Mouse (Mus musculus) right cerebral cortex, postnatal 10 days (tissue): ENCODE data around the gene Cadm2.

Experiments used
- DNase-seq, 2 experiments: peaks; one replicate each; pipeline ENCODE4 v3.0.0; 2021; ENCODE audit warnings: low spot score in 2 of 2

Cadm2 gene

GRCm38 (mm10) chr16:67124811-67125210, 495.9 kb downstream of the Cadm2 start:
- DNase-seq = no peak

DNA sequence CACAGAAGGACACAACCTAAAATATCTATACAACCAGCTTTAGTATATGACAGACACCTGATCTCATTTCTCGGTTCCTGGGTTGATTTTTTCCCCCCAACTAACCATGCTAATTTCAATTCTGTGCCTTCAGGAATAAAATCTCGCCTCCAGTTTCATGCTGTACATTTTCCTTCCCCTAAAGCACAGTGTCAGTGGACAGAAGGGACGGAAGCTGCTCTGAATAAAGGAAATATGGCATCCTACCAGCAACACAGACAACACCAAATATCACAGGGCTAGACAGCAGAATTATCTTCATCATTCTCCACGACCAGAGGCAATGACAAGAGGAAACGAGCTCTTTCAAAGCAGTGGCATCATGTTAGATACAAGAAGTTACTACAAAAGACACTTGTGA, 498.2 kb downstream of the Cadm2 start:
- no peak for DNase-seq

- no peak for DNase-seq
Measured at GRCm38 (mm10) chr16:67121781-67122180, 498.9 kb downstream of the Cadm2 start.

DNA sequence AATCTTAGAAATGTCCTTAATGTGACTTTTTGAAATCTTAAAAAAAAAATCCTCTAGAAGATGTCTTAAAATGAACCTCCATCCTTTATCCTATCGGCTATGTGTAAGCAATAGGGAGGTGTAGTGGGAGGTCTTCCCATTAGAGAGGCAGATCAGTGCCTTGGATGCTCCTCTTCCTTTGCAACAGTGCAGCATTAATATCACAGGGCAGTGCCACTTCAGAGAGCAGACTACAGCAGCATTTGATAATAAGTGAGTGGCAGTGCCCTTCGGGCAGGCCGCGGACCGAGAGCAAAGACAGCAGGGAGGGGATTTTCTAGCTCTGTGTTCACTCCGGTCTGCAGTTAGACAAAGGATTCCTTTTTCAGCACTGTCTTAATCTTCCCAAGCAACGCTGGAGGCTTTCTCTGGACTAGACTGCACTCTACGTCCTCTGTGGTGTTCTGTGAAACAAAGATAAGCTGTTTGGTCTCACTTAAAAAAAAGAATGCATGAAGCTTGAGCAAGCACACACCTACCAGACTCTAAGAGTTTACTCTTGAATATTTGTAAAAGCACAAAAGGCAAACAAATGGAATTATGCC, 514.1 kb downstream of the Cadm2 start:
- no peak for DNase-seq

DNA sequence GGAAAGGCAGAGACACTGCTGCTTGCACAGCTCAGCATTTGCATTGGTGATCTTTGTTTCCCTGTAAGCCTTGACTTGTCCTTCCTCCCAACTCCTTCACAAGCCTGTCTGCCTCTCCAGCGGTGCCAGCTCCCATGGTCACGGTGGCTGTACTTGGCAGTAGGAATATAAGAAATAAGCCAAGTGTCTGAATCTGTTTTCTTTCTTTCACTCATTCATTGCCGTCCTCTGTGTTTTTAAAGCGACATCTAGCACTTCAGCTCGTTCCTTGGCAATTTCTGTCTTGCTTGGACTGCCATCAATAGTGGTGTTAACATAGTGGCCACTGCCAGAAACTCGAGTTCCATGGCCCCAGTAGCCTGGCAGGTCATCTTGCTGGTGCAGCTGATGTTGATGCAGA, 524.0 kb downstream of the Cadm2 start:
- DNase-seq = peak; percentile 54 to 62

DNA sequence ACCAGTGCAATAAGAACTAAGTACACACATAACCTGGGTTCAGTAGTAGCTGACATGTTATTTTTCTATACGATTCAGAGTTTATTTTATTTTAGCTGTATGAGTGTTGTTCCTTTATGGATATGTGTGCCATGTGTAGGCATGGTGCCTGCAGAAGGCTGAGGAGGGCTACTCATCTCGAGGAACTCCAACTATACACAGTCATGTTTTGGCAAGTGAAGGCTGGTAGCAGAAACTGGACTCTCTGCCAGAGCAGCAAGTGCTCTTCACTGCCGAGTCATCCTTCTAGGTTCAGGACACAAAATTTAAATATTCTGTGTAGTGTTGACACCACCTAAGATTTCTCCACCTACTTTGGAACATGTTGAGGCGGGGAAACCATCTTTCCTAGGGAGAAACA, 524.8 kb downstream of the Cadm2 start:
- DNase-seq = no peak

DNA sequence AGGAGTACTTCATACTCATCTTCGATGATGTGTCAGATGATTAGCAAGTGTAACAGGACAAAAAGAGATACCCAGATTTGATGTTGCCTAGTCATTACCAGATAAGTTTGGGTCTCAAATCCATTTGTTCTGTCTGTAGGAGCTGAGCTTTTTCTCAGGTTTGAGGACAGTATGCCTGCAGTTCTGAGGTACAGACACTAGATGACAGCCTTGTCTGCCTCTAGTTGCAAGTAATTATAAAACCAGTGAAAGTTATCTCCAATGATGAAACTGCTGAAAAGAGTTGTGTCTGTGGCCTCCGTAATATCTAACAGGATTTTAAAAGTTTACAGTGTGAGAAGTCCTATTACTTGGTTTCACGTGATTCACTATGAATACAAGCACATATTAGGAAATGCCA, 531.0 kb downstream of the Cadm2 start:
- peak; percentile 61 to 71 for DNase-seq

- no peak for DNase-seq
Measured at GRCm38 (mm10) chr16:67079318-67079717, 541.4 kb downstream of the Cadm2 start.

DNA sequence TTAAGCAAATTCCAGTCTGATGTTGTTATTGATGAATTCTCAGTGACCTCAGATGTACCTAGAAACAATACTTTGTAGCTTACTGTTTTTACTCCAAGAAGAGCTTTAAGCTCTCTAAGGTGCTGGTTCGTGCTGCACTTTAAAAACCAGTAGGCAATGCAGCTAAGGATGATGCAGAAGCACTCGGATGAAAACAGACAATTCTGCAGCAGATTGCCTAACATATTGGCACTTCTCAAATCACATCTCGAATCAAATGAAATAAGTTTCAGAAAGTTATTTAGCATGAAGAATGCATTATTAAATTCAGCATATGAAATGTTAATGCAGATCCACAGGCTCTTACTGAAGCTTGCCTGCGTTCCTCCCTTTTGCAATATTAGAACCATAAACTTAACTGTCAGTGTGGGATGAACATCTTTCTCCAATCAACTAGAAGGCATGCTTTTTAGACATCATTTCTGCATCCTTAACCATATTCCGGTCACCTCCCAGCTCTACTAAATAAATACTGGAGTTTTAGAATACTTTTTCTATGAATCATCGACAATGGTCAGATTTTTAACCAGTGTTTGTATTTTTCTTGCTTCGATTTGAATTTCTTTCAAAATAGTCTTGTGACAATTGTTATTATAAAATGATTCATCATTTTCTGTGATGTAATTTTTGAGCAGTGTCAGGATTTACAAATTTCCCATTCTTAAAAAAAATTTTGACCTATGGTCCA, 544.4 kb downstream of the Cadm2 start:
- DNase-seq = no peak

- DNase-seq = no peak
Measured at GRCm38 (mm10) chr16:67068461-67068860, 552.2 kb downstream of the Cadm2 start.

- no peak for DNase-seq
Measured at GRCm38 (mm10) chr16:67030918-67031317, 589.8 kb downstream of the Cadm2 start.

DNA sequence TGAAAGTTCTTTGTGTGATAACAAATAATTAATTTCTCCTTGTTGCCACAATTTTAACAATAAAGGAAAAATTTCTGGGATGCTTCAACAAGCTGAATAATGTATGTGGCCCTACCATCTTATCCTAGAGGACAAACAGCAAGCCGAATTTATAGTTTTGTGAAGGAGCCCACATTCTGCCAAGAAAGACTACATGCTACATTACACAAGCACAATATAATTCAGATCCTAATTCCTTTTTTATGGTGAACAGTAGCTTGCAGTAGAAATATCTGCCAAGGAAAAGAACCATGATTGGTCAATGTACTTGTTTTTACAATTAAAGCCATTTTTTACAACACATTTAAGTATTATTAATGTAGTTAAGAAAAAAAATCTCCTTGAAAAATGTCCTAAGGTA, 600.9 kb downstream of the Cadm2 start:
- DNase-seq = no peak

DNA sequence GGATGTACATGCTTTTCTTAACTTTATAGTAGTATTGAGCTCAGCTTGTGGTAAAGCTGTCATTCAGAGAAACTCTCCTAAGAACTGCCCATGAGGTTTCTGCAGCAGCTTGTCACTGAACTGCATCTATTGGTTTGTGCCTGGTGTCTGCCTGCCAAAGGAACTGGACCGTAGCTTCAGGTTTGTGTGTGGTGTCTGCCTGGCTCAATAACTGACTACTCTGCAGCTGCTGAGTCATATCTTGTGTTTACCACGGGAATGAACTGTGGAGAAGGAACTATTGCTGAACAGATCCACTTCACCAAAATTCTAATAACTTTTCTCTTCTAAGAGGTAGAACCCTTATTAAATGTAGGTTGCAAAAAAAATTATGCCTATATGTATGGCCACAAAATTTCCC, 603.0 kb downstream of the Cadm2 start:
- no peak for DNase-seq

DNA sequence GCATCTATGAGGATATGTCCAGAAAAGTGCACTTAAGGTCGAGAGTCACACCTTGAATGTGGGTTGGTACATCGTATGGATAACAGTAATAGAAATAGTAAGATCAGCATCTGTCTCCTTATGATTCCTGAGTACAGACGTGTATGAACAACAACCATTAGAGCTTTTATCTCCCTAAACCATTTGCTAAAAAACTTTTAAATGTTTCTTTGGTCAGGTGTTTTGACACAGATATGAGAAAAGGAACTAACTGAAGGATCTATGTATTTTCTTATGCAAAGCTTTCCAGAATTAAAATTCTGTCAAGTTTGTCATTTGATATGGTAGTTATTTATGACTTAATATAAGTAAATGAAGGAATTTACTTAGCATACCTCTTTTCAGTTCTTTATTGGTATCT, 617.5 kb downstream of the Cadm2 start:
- DNase-seq = no peak

DNA sequence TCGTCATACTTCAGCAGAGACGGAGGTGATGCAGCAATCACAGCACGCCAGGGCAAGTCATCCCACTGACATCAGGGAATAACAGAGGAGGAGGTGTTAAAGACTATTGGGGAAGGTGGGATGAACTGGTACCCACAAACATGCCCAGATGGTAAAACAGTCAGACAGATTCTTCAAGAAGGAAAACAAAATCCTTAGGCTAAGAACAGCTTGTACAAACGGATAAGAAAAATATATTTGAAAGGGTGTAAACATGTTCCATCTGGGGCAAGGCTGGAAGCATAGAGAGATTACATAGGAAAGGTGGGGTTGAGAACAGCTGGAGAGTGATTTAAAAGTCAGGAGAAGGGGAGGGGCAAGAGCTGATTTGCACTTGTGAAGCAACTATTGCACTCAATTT, 619.0 kb downstream of the Cadm2 start:
- DNase-seq = peak in 1 of 2 experiments; percentile 41

DNA sequence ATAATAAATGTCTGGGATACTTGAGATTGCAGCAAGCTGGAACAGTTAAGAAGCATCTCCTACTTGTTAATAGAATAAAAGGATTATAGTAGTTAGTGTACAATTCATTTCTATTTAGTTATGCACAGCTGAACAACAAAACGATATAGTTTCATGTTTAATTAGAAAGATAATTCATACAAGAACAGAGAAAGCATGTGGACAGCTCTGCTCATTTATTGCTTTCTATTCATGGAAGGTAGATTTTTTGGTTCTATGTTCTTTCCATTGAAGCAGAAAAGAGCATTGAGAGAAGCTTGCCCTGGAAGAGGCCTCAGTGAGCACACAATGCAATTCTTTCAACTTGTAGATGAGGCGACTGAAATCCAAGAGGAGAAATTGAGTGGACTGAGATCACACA, 623.2 kb downstream of the Cadm2 start:
- no peak for DNase-seq

GRCm38 (mm10) chr16:66987741-66988140, 633.0 kb downstream of the Cadm2 start:
- no peak for DNase-seq

DNA sequence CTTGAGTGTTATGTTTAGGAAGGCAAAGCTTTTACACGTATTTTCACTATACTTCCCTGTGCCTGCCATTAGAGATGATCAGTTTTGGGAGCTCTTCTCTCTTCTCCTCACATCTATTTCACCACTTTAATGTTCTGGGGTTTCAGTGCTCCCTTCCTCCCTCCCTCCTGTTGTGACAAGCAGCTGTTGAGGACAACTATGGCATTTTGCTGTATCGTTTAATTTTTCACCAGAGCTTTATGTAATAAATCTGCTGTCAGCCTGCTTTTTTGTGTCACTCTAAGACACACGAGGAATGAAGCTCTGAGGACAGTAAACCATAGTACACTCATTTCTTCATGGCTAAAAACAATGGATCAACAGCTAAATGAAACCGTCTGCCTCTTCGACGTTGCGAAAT, 633.8 kb downstream of the Cadm2 start:
- no peak for DNase-seq

- DNase-seq = no peak
Measured at GRCm38 (mm10) chr16:66970912-66971311, 649.8 kb downstream of the Cadm2 start.

- peak; percentile 37 to 43 for DNase-seq
Measured at GRCm38 (mm10) chr16:66969520-66970144, 651.1 kb downstream of the Cadm2 start.

- DNase-seq = no peak
Measured at GRCm38 (mm10) chr16:66968336-66968735, 652.4 kb downstream of the Cadm2 start.

DNA sequence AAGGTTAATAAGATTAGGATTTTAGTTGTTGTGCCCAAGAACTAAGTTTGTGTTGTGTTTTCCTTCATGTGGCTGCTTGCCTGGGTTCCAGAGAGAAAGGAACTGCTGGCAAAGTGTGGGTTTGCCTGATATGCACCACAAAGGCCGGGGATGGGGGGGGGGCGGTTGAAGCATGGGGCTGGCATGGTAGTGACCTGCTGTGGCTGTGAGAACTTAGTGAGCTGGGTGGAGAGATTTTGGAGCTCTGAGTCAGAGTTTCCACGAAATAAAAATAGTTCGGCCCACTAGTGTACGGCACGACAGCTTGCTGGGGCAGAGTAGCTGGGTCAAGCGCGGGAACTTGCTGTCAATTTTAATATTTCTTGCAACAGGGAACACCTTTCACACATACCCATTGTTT, 653.0 kb downstream of the Cadm2 start:
- DNase-seq = no peak

DNA sequence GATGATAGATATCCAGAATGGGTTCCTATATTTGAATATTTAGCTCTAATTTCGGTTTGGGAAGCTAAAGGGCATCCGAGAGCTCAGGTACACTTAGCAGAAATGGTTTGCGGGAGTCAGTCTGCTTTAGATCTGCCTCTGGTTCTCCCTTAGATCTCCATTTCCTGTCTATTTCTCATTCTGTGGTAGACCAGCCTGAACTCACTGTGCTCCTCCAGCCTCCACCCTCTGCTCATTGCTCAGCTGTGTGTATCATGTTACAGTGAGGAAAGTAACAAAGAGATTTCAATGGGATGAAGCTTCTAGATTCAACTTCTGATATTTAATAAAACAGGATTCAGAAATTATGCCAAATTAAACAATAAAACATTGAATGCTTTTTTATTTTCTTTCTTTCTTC, 661.6 kb downstream of the Cadm2 start:
- no peak for DNase-seq
